Mouse (Mus musculus): ENCODE measurements at regions not wholly inside any gene's neighbourhood (a gene's known extent, or its start where the extent isn't known, plus 50 kb on each side); places are given as distances from the start of the nearest gene placed in this dataset.

DNA sequence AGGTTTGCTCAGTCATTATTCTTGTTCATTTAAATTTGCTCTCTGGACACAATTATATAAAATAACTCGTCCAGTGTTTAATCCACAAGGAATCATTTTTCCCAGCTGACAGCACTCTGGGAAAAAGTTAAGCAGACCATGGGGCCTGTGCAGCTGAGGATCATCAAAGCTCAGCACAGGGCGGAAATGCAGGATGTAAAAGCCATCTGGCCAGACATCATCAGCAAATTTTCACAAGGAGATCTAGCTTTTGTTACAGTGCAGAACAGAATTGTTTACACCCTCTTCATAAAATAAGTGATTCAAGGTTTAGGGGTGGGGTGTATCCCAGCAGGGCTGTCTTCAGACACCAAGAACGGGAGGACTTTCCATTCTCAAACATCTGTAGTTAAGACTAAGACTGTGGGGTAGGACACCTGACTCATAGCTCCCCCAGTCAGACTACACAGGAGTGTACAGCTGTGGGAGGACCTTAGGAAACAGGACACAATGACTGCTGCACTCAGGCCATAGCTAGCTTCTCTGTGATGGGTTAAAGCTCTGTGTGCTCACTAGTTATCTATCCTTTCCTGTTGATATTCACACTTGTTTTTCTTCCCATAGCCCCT is 87.3 kb upstream of the Pde3a start:
- no peak overlapping the region for H3K9ac ChIP-seq
- H3K36me3 ChIP-seq, result no peaks in the 10 kb centered on the region
- 58% methylated on average over 3 of the region's 3 CpGs for WGBS
- H3K4me1 ChIP-seq, result no peaks in the 10 kb centered on the region
- no peaks in the 10 kb centered on the region for H3K9me3 ChIP-seq
- H3K27ac ChIP-seq, result no peak overlapping the region
- 0 out of 2 replicates have a peak, but pooled peaks have one; percentile 35 for ATAC-seq (ENCODE audit: insufficient number of reproducible peaks, insufficient read depth, low FRiP score, low TSS enrichment)
- H3K4me2 ChIP-seq (replicated peaks), result no peak overlapping the region
- no peak overlapping the region for H3K4me3 ChIP-seq
- no peaks in the 10 kb centered on the region for H3K27me3 ChIP-seq

DNA sequence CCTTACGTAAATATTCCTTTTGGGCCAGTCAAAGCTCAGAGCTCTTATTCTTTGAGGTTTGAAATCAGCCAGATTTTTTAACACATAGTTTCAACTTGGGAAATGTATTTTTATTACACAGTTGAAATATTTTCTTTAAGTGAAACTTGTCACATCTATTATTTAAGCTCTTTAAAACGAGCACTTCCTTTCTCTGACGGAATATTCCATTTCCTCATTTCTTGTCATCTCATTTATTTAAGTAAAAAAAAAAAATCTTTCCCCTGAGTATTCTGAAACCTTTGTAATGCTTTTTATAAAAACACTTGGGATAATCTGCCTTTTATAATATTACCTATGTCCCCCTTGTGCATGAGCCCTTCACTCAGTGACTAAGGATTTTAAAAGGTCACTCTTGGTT is 81.8 kb upstream of the Pde3a start:
- WGBS, result 63% methylated on average over 3 of the region's 3 CpGs
- Histone ChIP-seq H3K27ac (no peak overlapping the region), H3K4me3 (no peak overlapping the region), H3K27me3 (no peaks in the 10 kb centered on the region), H3K36me3 (no peaks in the 10 kb centered on the region), H3K9me3 (no peaks in the 10 kb centered on the region), H3K4me2 (replicated peaks) (no peak overlapping the region), H3K4me1 (no peaks in the 10 kb centered on the region; the same call in 1 of the 2 replicates), H3K9ac (no peak overlapping the region)
- no peak for ATAC-seq (ENCODE audit: insufficient number of reproducible peaks, insufficient read depth, low FRiP score, low TSS enrichment)

DNA sequence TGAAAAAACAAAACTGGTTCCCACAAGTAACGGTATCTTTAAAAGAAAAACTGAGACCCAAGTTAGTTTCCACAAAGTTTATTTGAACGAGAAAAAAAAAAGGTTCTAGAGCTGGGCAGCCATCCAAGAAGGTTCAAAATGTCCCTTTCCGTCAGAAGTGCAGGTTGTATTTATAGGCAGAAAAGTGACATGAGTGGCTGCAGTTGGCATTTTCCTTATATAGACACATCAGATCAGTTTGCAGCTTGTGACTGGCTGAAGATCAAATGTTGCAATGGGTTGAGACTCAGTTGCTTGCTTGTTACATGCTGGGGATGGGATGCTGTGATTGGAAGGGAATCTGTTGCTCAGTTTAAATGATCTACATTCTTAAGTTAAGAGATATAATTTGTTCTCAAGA is 80.7 kb upstream of the Pde3a start:
- Histone ChIP-seq H3K27ac (no peak overlapping the region), H3K4me2 (replicated peaks) (no peak overlapping the region), H3K27me3 (no peaks in the 10 kb centered on the region), H3K9ac (no peak overlapping the region), H3K36me3 (no peaks in the 10 kb centered on the region), H3K4me3 (no peak overlapping the region), H3K9me3 (no peaks in the 10 kb centered on the region), H3K4me1 (no peaks in the 10 kb centered on the region; the same call in 1 of the 2 replicates)
- 39% methylated on average over 3 of the region's 3 CpGs for WGBS
- no peak for ATAC-seq (ENCODE audit: insufficient number of reproducible peaks, insufficient read depth, low FRiP score, low TSS enrichment)

DNA sequence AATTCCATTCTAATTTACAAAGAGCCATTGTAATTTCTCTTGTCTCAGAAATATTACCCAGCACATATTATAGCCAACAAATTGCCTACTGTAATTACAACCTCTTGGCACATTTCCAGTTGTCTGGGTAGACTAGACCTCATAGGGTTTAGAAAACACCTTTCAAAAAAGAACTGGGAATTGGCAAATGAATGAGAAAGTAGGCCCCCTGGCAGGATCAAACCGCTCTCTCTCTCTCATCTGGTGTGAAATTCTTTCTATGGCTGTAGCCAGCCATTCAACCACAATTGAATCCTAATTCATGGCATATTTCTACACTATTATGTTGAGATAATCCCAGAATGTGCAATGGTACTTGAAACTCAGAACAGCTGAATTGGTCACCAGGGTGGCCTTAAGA is 65.3 kb upstream of the Pde3a start:
- WGBS, result 55% methylated on average over 1 of the region's 1 CpGs

DNA sequence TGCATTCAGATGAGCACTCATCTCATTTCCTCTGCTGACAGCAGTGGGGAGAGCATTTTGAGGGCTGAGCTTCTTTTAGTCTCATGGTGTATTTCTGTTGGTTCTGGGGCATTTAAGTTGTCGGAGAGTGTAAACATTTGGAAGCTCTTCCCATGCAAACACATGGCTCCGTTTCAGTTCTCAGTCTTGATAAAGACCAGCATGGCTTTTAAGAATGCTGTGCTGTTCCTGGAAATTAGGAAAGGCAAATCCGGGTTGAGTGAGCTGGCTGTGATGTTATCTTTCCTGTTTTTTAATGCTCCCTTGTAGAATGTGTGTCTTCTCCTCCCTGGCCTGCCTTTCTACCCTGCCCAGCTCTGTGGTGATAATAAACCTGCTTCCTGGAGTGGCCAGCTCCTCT is 61.0 kb upstream of the Pde3a start:
- Histone ChIP-seq H3K27me3 (no peaks in the 10 kb centered on the region), H3K4me3 (no peak overlapping the region), H3K36me3 (no peaks in the 10 kb centered on the region), H3K4me2 (replicated peaks) (no peak overlapping the region), H3K9me3 (no peaks in the 10 kb centered on the region), H3K9ac (no peak overlapping the region), H3K4me1 (no peaks in the 10 kb centered on the region), H3K27ac (no peak overlapping the region)
- 62% methylated on average over 3 of the region's 3 CpGs for WGBS
- no peak for ATAC-seq (ENCODE audit: insufficient number of reproducible peaks, insufficient read depth, low FRiP score, low TSS enrichment)

More for the DNA sequence above, 65.3 kb upstream of the Pde3a start:
- H3K27ac ChIP-seq, result no peak overlapping the region
- no peak overlapping the region for H3K4me2 ChIP-seq (replicated peaks)
- H3K9me3 ChIP-seq, result no peaks in the 10 kb centered on the region
- no peak for ATAC-seq (ENCODE audit: insufficient number of reproducible peaks, insufficient read depth, low FRiP score, low TSS enrichment)
- H3K4me3 ChIP-seq, result no peak overlapping the region
- H3K27me3 ChIP-seq, result no peaks in the 10 kb centered on the region
- H3K36me3 ChIP-seq, result no peaks in the 10 kb centered on the region
- H3K9ac ChIP-seq, result no peak overlapping the region
- no peaks in the 10 kb centered on the region for H3K4me1 ChIP-seq

DNA sequence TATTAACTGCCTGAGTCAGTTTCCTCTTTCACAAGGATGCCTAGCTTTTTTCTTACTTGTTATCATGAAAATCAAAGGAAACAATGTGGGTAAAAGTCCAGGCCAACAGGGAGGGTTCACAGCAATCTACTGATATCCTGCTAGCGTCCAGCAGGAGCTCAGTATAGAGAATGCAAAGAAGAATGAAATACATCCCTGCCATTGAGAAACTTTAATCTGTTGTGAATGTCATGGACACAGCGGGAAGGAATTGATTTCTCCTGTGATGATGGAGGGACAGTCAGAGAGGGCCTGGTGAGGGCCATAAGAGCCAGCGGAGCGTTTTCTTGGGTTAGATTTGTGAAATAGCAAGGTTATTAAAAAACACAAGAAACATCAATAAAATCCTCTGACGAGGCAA is 60.0 kb upstream of the Pde3a start:
- WGBS, result 81% methylated on average over 5 of the region's 5 CpGs
- no peak for ATAC-seq (ENCODE audit: insufficient number of reproducible peaks, insufficient read depth, low FRiP score, low TSS enrichment)

DNA sequence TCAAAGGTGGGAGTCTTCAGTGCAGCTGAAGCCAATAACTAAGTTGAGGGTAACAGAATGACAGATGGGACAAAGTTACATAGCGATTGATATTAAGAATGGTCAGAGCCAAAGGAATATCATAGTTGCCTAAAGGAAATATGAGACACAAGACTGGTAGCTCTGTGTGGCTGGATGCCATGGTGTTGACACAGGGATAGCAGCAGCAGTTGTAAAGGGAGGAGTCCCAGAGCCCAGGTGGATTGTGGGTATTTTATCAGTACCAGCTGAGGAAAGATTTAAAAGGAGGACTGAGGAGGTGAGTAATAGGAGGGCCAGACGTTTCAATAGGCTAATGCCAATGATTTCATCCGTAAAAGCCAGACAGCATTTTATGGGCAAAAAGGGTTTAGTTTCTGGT is 59.4 kb upstream of the Pde3a start:
- Histone ChIP-seq H3K4me1 (no peaks in the 10 kb centered on the region), H3K4me2 (replicated peaks) (no peak overlapping the region), H3K9me3 (no peaks in the 10 kb centered on the region), H3K9ac (no peak overlapping the region), H3K27ac (no peak overlapping the region), H3K36me3 (no peaks in the 10 kb centered on the region), H3K27me3 (no peaks in the 10 kb centered on the region), H3K4me3 (no peak overlapping the region)
- 71% methylated on average over 3 of the region's 3 CpGs for WGBS
- ATAC-seq (ENCODE audit: insufficient number of reproducible peaks, insufficient read depth, low FRiP score, low TSS enrichment), result no peak

More for the DNA sequence above, 60.0 kb upstream of the Pde3a start:
- no peak overlapping the region for H3K4me2 ChIP-seq (replicated peaks)
- no peak overlapping the region for H3K4me3 ChIP-seq
- H3K27ac ChIP-seq, result no peak overlapping the region
- no peaks in the 10 kb centered on the region for H3K36me3 ChIP-seq
- no peaks in the 10 kb centered on the region for H3K27me3 ChIP-seq
- no peaks in the 10 kb centered on the region for H3K4me1 ChIP-seq
- H3K9me3 ChIP-seq, result no peaks in the 10 kb centered on the region
- H3K9ac ChIP-seq, result no peak overlapping the region

DNA sequence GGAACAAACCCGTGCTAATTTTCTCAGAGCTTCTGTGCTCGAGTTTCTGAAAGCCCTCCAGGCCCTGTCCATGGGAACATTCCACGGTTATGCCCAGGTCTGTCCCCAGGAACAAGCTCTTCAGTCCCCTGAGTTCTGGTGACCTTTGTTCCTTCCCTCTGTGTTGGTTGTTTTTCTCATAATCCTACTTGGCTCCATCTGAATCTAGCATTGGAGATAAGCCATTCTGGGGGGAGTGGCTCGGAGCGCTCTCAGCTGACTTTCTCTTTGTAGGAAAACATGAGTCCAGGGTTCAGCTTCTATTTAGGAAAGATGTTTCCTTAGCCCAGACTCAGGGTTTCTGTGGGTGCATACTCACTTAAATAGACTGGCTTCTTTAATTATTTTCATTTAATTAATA is 58.7 kb upstream of the Pde3a start:
- no peak overlapping the region for H3K27ac ChIP-seq
- H3K9ac ChIP-seq, result no peak overlapping the region
- WGBS, result 69% methylated on average over 5 of the region's 5 CpGs
- no peaks in the 10 kb centered on the region for H3K9me3 ChIP-seq
- no peak overlapping the region for H3K4me3 ChIP-seq
- no peaks in the 10 kb centered on the region for H3K27me3 ChIP-seq
- no peaks in the 10 kb centered on the region for H3K36me3 ChIP-seq
- no peak overlapping the region for H3K4me2 ChIP-seq (replicated peaks)
- no peaks in the 10 kb centered on the region for H3K4me1 ChIP-seq
- no peak for ATAC-seq (ENCODE audit: insufficient number of reproducible peaks, insufficient read depth, low FRiP score, low TSS enrichment)

DNA sequence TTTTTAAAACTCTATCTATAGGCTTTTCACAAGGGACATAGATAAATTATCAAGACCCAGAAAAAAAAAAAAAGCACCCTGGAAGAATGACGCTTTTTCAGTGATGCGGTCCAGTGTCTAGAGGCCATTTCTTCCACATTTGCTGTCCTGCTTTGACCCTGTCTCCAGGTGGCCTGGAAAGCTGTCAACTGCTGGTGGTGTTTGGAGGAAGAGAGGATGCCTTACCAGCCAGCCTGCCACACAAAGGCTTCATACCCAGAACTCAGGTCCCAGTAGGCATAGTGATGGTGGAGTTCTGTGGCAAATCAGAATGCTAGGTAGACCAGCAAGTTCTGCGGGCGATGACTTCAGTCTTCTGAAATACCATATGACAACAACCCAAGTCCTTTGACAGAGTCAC is 51.6 kb upstream of the Pde3a start:
- WGBS, result 95% methylated on average over 4 of the region's 4 CpGs
- Histone ChIP-seq H3K27me3 (no peaks in the 10 kb centered on the region), H3K9ac (no peak overlapping the region), H3K4me2 (replicated peaks) (no peak overlapping the region), H3K36me3 (no peaks in the 10 kb centered on the region), H3K9me3 (no peaks in the 10 kb centered on the region), H3K4me1 (no peaks in the 10 kb centered on the region), H3K4me3 (no peak overlapping the region), H3K27ac (no peak overlapping the region)
- ATAC-seq (ENCODE audit: insufficient number of reproducible peaks, insufficient read depth, low FRiP score, low TSS enrichment), result no peak
